Mouse (Mus musculus) small intestine, adult 2 months (tissue): Measurements from ENCODE around the gene Tmco4. TPM values are rescaled to one million over a fixed set of nuclear protein-coding genes. Genes with fewer than 3 reads are reported as not detected.

Experiments used
- H3K27ac ChIP-seq: fragments of 200-500 bp; 2 replicates; pipeline ENCODE4 v1.5.1; 2012; ENCODE audit warnings: low read depth, low read length, control low read depth, inconsistent platforms; ENCODE audit not compliant: insufficient read depth
- H3K27me3 ChIP-seq: fragments of 200-500 bp; 2 replicates; pipeline ENCODE4 v1.6.1; 2012; ENCODE audit warnings: mild to moderate bottlenecking, moderate library complexity, low read length, inconsistent platforms; ENCODE audit not compliant: control insufficient read depth, insufficient read depth
- H3K36me3 ChIP-seq: fragments of 200-500 bp; 2 replicates; pipeline ENCODE4 v1.6.1; 2012; ENCODE audit warnings: mild to moderate bottlenecking, low read length, control low read depth, inconsistent platforms; ENCODE audit not compliant: control insufficient read depth, insufficient read depth
- H3K4me1 ChIP-seq: fragments of 200-500 bp; 2 replicates; pipeline ENCODE4 v1.6.1; 2012; ENCODE audit warnings: low read length, inconsistent platforms, mixed read lengths; ENCODE audit not compliant: control insufficient read depth, insufficient read depth, insufficient read length
- H3K4me3 ChIP-seq: fragments of 200-500 bp; 2 replicates; pipeline ENCODE4 v1.5.1; 2012; ENCODE audit warnings: low read depth, mild to moderate bottlenecking, control low read depth, inconsistent platforms, low read length, moderate library complexity
- CTCF ChIP-seq: fragments of 200-500 bp; IDR thresholded peaks from 2 replicates; pipeline ENCODE4 v1.5.1; 2012; ENCODE audit warnings: low read depth, mild to moderate bottlenecking, control low read depth, inconsistent platforms, low read length, moderate library complexity, mixed read lengths; ENCODE audit not compliant: insufficient replicate concordance, insufficient read length; ENCODE audit errors: extremely low read depth
- POLR2A ChIP-seq: fragments of 200-500 bp; IDR thresholded peaks from 2 replicates; pipeline ENCODE4 v1.6.1; 2012; ENCODE audit warnings: low read depth, mild to moderate bottlenecking, control low read depth, inconsistent platforms, low read length, moderate library complexity
- WGBS: fragments of 180-500 bp; shearing (Covaris S2); methylation state at CpG from one replicate; pipeline ENCODE4 v1.1.7; 2018; 5-methylcytosine and 5-hydroxymethylcytosine counted together
- polyA plus RNA-seq: library from polyadenylated mRNA; depleted of rRNA; stranded (reverse); fragments of >200 nt; gene quantifications from 2 replicates; pipeline ENCODE4 v1.2.3, GENCODE M21; 2012; rRNA removed

Gene Tmco4
- polyA plus RNA-seq, 1 experiment = 34.2 TPM

GRCm38 (mm10) chr4:139095406-139095805 lies 122.7 kb downstream of the Tmco4 start:
- H3K4me1 ChIP-seq = peaks cover 12% of the 10 kb centered on the region
- peaks cover 4% of the 10 kb centered on the region; the same call in 1 of the 2 replicates for H3K27me3 ChIP-seq
- no peak for TF ChIP-seq POLR2A
- no peak for TF ChIP-seq CTCF
- no peaks in the 10 kb centered on the region for H3K36me3 ChIP-seq
- no peak overlapping the region for H3K4me3 ChIP-seq
- H3K27ac ChIP-seq = no peak overlapping the region
- 33% methylated on average over 1 of the region's 1 CpGs for WGBS

- peaks cover 5% of the 10 kb centered on the region for H3K4me1 ChIP-seq
- TF ChIP-seq CTCF (no peak), POLR2A (no peak)
- H3K4me3 ChIP-seq = no peak overlapping the region
- no peaks in the 10 kb centered on the region for H3K36me3 ChIP-seq
- WGBS = 12% methylated on average over 5 of the region's 5 CpGs
- peaks cover 4% of the 10 kb centered on the region; the same call in 1 of the 2 replicates for H3K27me3 ChIP-seq
- no peak overlapping the region for H3K27ac ChIP-seq
Measured at GRCm38 (mm10) chr4:139096201-139096600, 123.5 kb downstream of the Tmco4 start.

GRCm38 (mm10) chr4:139100326-139100725 lies 127.6 kb downstream of the Tmco4 start:
- Histone ChIP-seq H3K36me3 (peaks cover 22% of the 10 kb centered on the region), H3K27me3 (no peaks in the 10 kb centered on the region), H3K4me1 (peaks cover 1% of the 10 kb centered on the region), H3K4me3 (no peak overlapping the region), H3K27ac (no peak overlapping the region)
- 86% methylated on average over 8 of the region's 8 CpGs for WGBS
- TF ChIP-seq POLR2A (no peak), CTCF (no peak)

GRCm38 (mm10) chr4:139101546-139101945 lies 128.9 kb downstream of the Tmco4 start:
- H3K36me3 ChIP-seq = peaks cover 24% of the 10 kb centered on the region
- no peak overlapping the region for H3K27ac ChIP-seq
- H3K4me1 ChIP-seq = no peaks in the 10 kb centered on the region
- no peak overlapping the region for H3K4me3 ChIP-seq
- H3K27me3 ChIP-seq = no peaks in the 10 kb centered on the region
- WGBS = 79% methylated on average over 6 of the region's 6 CpGs
- no peak for TF ChIP-seq CTCF
- TF ChIP-seq POLR2A = no peak

GRCm38 (mm10) chr4:139105453-139105852 lies 132.8 kb downstream of the Tmco4 start:
- TF ChIP-seq POLR2A (no peak), CTCF (no peak)

More at GRCm38 (mm10) chr4:139105453-139105852, 132.8 kb downstream of the Tmco4 start:
- H3K27ac ChIP-seq = no peak overlapping the region
- no peaks in the 10 kb centered on the region for H3K27me3 ChIP-seq
- peaks cover 7% of the 10 kb centered on the region; the same call in 1 of the 2 replicates for H3K4me1 ChIP-seq
- WGBS = 97% methylated on average over 1 of the region's 1 CpGs
- no peak overlapping the region for H3K4me3 ChIP-seq
- H3K36me3 ChIP-seq = peaks cover 25% of the 10 kb centered on the region

Other genes starting within 250 kb of the Tmco4 start
- 0.13 and 0.24 TPM in 2 replicates for gene Pla2g2c, start 248.1 kb upstream of the Tmco4 start, polyA plus RNA-seq
- gene Ubxn10, start 235.7 kb upstream of the Tmco4 start, polyA plus RNA-seq = 0.96 and 1.2 TPM in 2 replicates
- gene Pla2g2f, start 215.3 kb upstream of the Tmco4 start, polyA plus RNA-seq = 4.4 and 14.5 TPM in 2 replicates
- 6.5 and 7.8 TPM in 2 replicates for gene Pla2g2d, start 197.2 kb upstream of the Tmco4 start, polyA plus RNA-seq
- 6.0 and 11.6 TPM in 2 replicates for gene Pla2g5, start 109.4 kb upstream of the Tmco4 start, polyA plus RNA-seq
- not detected in 2 replicates for gene Gm13030, start 98.9 kb upstream of the Tmco4 start, polyA plus RNA-seq
- 0.16 and 0.67 TPM in 2 replicates for gene Pla2g2e, start 94.9 kb upstream of the Tmco4 start, polyA plus RNA-seq
- gene Otud3, start 58.9 kb upstream of the Tmco4 start, polyA plus RNA-seq = 7.4 and 10.3 TPM in 2 replicates
- 309 and 461 TPM in 2 replicates for gene Rnf186, start 5.8 kb upstream of the Tmco4 start, polyA plus RNA-seq
- gene Htr6, start 102.7 kb downstream of the Tmco4 start, polyA plus RNA-seq = 0.76 and 1.8 TPM in 2 replicates
- gene Nbl1, start 120.1 kb downstream of the Tmco4 start, polyA plus RNA-seq = 72.9 and 160 TPM in 2 replicates
- 15.4 and 29.4 TPM in 2 replicates for gene Minos1, start 158.2 kb downstream of the Tmco4 start, polyA plus RNA-seq
- gene Capzb, start 220.0 kb downstream of the Tmco4 start, polyA plus RNA-seq = 159 and 390 TPM in 2 replicates